Mouse (Mus musculus): Measurements from ENCODE around the gene Tnxb. TPM values are rescaled to one million over a fixed set of nuclear protein-coding genes. Genes with fewer than 3 reads are reported as not detected.
A peak's percentile ranks its signal among the peaks of the same experiment; 100 is the strongest.

Gene Tnxb
- polyA plus RNA-seq, 1 experiment from 2014 or later: 0.77 TPM

DNA sequence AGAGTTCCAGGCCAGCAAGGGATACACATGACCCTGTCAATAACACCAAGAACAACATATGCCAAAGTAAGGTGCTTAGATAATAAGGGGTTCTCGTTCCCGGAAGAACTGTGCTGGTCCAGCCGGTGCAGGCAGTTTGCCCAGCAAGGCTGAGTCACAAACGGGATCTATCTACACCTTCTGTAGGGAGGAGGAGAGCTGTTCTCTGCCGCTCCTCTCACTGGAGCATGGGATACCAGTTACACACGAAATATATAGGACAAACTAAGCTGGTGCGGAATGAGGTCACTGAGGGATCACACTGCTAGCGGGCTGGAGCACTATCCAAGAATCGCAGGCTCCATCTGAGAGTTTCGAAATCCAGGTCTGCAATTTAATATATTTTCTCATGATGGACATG lies 26.4 kb upstream of the Tnxb start:
- no peak for ATAC-seq (ENCODE audit: insufficient number of reproducible peaks, low FRiP score)

DNA sequence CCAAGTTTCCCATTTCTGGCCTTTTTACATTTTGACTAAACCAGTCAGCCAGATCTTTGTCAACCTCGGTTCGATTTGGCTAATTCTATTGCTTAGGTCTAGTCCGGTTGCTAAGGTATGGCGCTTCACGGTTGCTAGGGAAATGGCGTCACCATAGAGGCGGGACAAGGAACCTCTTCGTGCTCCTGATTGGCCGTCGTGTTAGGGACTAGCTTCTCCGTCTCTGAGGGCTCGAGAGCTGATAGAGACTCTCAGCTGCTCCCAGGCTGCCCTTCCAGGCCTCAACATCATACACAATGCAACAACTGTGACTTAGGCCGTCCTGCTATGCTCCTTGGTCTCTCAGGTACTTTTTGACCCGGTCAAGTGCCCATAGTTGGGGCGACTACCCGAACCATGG lies 25.7 kb upstream of the Tnxb start, which contains the start of gene Fkbpl:
Gene Fkbpl, plus strand, starts transcription at position 157 of the 400 bp plus-strand sequence.
- peaks cover 38% of the 10 kb centered on the region for H3K4me1 ChIP-seq (replicated peaks)
- H3K9me3 ChIP-seq (replicated peaks): no peaks in the 10 kb centered on the region
- peak within 1 kb of the TSS; percentile 92 for H3K4me2 ChIP-seq
- H3K36me3 ChIP-seq: peaks cover 13% of the 10 kb centered on the region; the same call in 1 of the 2 replicates
- ATAC-seq (ENCODE audit: insufficient number of reproducible peaks, low FRiP score): peak; percentile 78
- no peaks in the 10 kb centered on the region for H3K27me3 ChIP-seq (replicated peaks)
- peak within 1 kb of the TSS; percentile 78 for H3K9ac ChIP-seq
- peak within 1 kb of the TSS; percentile 71 for H3K27ac ChIP-seq (ENCODE audit: poor library complexity, severe bottlenecking)
- H3K4me3 ChIP-seq: peak within 1 kb of the TSS; percentile 69
- 1% methylated on average over 16 of the region's 16 CpGs for WGBS

More for the DNA sequence above, 26.4 kb upstream of the Tnxb start:
- H3K27me3 ChIP-seq (replicated peaks): no peaks in the 10 kb centered on the region
- H3K9me3 ChIP-seq (replicated peaks): no peaks in the 10 kb centered on the region
- H3K4me1 ChIP-seq (replicated peaks): peaks cover 38% of the 10 kb centered on the region
- 0 out of 2 replicates have a peak overlapping the region, but pooled peaks have one; percentile 92 for H3K4me2 ChIP-seq
- 78% methylated on average over 10 of the region's 10 CpGs for WGBS
- no peak overlapping the region for H3K27ac ChIP-seq (ENCODE audit: poor library complexity, severe bottlenecking)
- H3K9ac ChIP-seq: no peak overlapping the region
- peaks cover 6% of the 10 kb centered on the region; the same call in 1 of the 2 replicates for H3K36me3 ChIP-seq
- no peak overlapping the region for H3K4me3 ChIP-seq

GRCm38 (mm10) chr17:34645256-34645829 lies 25.0 kb upstream of the Tnxb start:
- ATAC-seq (ENCODE audit: insufficient number of reproducible peaks, low FRiP score): no peak
- 45% methylated on average over 10 of the region's 10 CpGs for WGBS
- H3K27ac ChIP-seq (ENCODE audit: poor library complexity, severe bottlenecking): peak overlapping the region; percentile 71; the same call in 1 of the 2 replicates

DNA sequence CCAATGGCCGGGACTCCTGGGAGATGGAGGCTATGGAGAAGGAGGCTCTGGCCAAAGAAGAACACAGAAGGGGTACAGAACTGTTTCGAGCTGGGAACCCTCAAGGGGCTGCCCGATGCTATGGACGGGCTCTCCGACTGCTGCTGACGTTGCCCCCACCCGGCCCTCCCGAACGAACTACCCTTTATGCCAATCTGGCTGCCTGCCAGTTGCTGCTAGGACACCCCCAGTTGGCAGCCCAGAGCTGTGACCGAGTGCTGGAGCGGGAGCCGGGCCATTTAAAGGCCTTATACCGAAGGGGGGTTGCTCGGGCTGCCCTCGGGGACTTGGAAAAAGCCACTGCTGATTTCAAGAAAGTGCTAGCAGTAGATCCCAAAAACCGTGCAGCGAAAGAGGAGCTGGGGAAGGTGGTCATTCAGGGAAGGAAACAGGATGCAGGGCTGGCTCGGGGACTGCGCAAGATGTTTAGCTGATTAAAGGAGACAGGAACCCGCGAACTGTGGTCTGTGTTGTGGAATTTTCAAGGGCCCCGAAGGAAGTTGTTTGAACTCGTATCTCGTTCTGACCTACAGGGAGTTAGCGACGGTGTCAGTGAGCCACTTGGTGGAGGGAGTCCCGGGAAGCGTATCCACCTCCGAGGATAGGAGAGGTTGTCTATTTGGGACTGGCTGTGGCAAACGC lies 24.4 kb upstream of the Tnxb start:
- H3K4me2 ChIP-seq: peak overlapping the region; percentile 92
- peaks cover 32% of the 10 kb centered on the region for H3K4me1 ChIP-seq (replicated peaks)
- peak overlapping the region; percentile 96; the same call in 1 of the 2 replicates for H3K4me3 ChIP-seq
- H3K36me3 ChIP-seq: peaks cover 27% of the 10 kb centered on the region
- H3K27me3 ChIP-seq (replicated peaks): no peaks in the 10 kb centered on the region
- no peak overlapping the region for H3K9ac ChIP-seq
- 78% methylated on average over 30 of the region's 30 CpGs for WGBS
- no peak for ATAC-seq (ENCODE audit: insufficient number of reproducible peaks, low FRiP score)
- H3K27ac ChIP-seq (ENCODE audit: poor library complexity, severe bottlenecking): 0 out of 2 replicates have a peak overlapping the region, but pooled peaks have one; percentile 2
- H3K9me3 ChIP-seq (replicated peaks): no peaks in the 10 kb centered on the region

More at GRCm38 (mm10) chr17:34645256-34645829, 25.0 kb upstream of the Tnxb start:
- Histone ChIP-seq H3K36me3 (peaks cover 20% of the 10 kb centered on the region), H3K27me3 (replicated peaks) (no peaks in the 10 kb centered on the region), H3K9me3 (replicated peaks) (no peaks in the 10 kb centered on the region), H3K4me3 (peak overlapping the region; percentile 69), H3K4me1 (replicated peaks) (peaks cover 38% of the 10 kb centered on the region), H3K9ac (peak overlapping the region; percentile 78), H3K4me2 (peak overlapping the region; percentile 92)

- H3K27me3 ChIP-seq (replicated peaks): no peaks in the 10 kb centered on the region
- peak; percentile 97 for ATAC-seq (ENCODE audit: insufficient number of reproducible peaks, low FRiP score)
- no peaks in the 10 kb centered on the region for H3K9me3 ChIP-seq (replicated peaks)
- peaks cover 39% of the 10 kb centered on the region for H3K36me3 ChIP-seq
- peak within 1 kb of the TSS; percentile 96 for H3K4me3 ChIP-seq
- under 1% methylated on average over 66 of the region's 66 CpGs for WGBS
- H3K4me2 ChIP-seq: peak within 1 kb of the TSS; percentile 92
- peak within 1 kb of the TSS; percentile 94 for H3K9ac ChIP-seq
- peak within 1 kb of the TSS; percentile 35; the same call in 1 of the 2 replicates for H3K27ac ChIP-seq (ENCODE audit: poor library complexity, severe bottlenecking)
- peaks cover 26% of the 10 kb centered on the region for H3K4me1 ChIP-seq (replicated peaks)
Measured at GRCm38 (mm10) chr17:34646906-34647787, 23.2 kb upstream of the Tnxb start, which contains the start of gene Atf6b. Gene Atf6b (plus strand): TSS chr17:34647146.

- peak overlapping the region; percentile 96; the same call in 1 of the 2 replicates for H3K4me3 ChIP-seq
- 78% methylated on average over 16 of the region's 16 CpGs for WGBS
- H3K4me2 ChIP-seq: peak overlapping the region; percentile 92
- no peaks in the 10 kb centered on the region for H3K9me3 ChIP-seq (replicated peaks)
- H3K27me3 ChIP-seq (replicated peaks): no peaks in the 10 kb centered on the region
- peaks cover 50% of the 10 kb centered on the region for H3K36me3 ChIP-seq
- peaks cover 26% of the 10 kb centered on the region for H3K4me1 ChIP-seq (replicated peaks)
- no peak overlapping the region for H3K27ac ChIP-seq (ENCODE audit: poor library complexity, severe bottlenecking)
- 0 out of 2 replicates have a peak overlapping the region, but pooled peaks have one; percentile 14 for H3K9ac ChIP-seq
- ATAC-seq (ENCODE audit: insufficient number of reproducible peaks, low FRiP score): no peak
Measured at GRCm38 (mm10) chr17:34648141-34648890, 22.0 kb upstream of the Tnxb start.

- H3K27ac ChIP-seq (ENCODE audit: poor library complexity, severe bottlenecking): no peak overlapping the region
- peaks cover 57% of the 10 kb centered on the region for H3K36me3 ChIP-seq
- no peak overlapping the region for H3K9ac ChIP-seq
- 86% methylated on average over 18 of the region's 18 CpGs for WGBS
- peaks cover 27% of the 10 kb centered on the region for H3K4me1 ChIP-seq (replicated peaks)
- no peak overlapping the region for H3K4me3 ChIP-seq
- no peak for ATAC-seq (ENCODE audit: insufficient number of reproducible peaks, low FRiP score)
- no peaks in the 10 kb centered on the region for H3K9me3 ChIP-seq (replicated peaks)
- no peaks in the 10 kb centered on the region for H3K27me3 ChIP-seq (replicated peaks)
- no peak overlapping the region for H3K4me2 ChIP-seq
Measured at GRCm38 (mm10) chr17:34649106-34649864, 21.1 kb upstream of the Tnxb start.

GRCm38 (mm10) chr17:34650781-34651180 lies 19.6 kb upstream of the Tnxb start:
- Histone ChIP-seq H3K27ac (ENCODE audit: poor library complexity, severe bottlenecking) (no peak overlapping the region), H3K9ac (no peak overlapping the region), H3K4me3 (no peak overlapping the region), H3K36me3 (peaks cover 59% of the 10 kb centered on the region), H3K9me3 (replicated peaks) (no peaks in the 10 kb centered on the region), H3K4me2 (no peak overlapping the region), H3K4me1 (replicated peaks) (peaks cover 34% of the 10 kb centered on the region), H3K27me3 (replicated peaks) (no peaks in the 10 kb centered on the region)
- ATAC-seq (ENCODE audit: insufficient number of reproducible peaks, low FRiP score): no peak
- 89% methylated on average over 14 of the region's 14 CpGs for WGBS

- H3K4me2 ChIP-seq: no peak overlapping the region
- no peaks in the 10 kb centered on the region for H3K9me3 ChIP-seq (replicated peaks)
- H3K27me3 ChIP-seq (replicated peaks): no peaks in the 10 kb centered on the region
- ATAC-seq (ENCODE audit: insufficient number of reproducible peaks, low FRiP score): no peak
- peaks cover 56% of the 10 kb centered on the region for H3K36me3 ChIP-seq
- H3K4me1 ChIP-seq (replicated peaks): peaks cover 31% of the 10 kb centered on the region
- H3K27ac ChIP-seq (ENCODE audit: poor library complexity, severe bottlenecking): no peak overlapping the region
- no peak overlapping the region for H3K4me3 ChIP-seq
- H3K9ac ChIP-seq: no peak overlapping the region
- WGBS: 49% methylated on average over 19 of the region's 19 CpGs
Measured at GRCm38 (mm10) chr17:34651507-34652221, 18.7 kb upstream of the Tnxb start.

All from heart, embryonic 12.5 days (tissue).